Mouse (Mus musculus) MEL (cell line): ENCODE measurements around the gene Dmpk. TPM values are rescaled to one million over a fixed set of nuclear protein-coding genes. Genes with fewer than 3 reads are reported as not detected.

Source experiments
- DNase-seq: peaks from one replicate; pipeline ENCODE4 v3.0.0; 2011; ENCODE audit warnings: low read depth, low spot score
- H3K27ac ChIP-seq: 2 replicates; pipeline ENCODE4 v1.5.1; 2012; ENCODE audit warnings: low read depth, mild to moderate bottlenecking, control low read depth, low read length, moderate library complexity; ENCODE audit not compliant: control insufficient read depth
- H3K27me3 ChIP-seq, 2 experiments: fragments of 150-350 bp in 1 of 2; sonication (generic) in 1 of 2; 2 replicates each; pipeline ENCODE4 v1.6.1; 2012; ENCODE audit warnings: low read length in 2 of 2, mild to moderate bottlenecking in 2 of 2, improper control_type of control experiment in 1 of 2, moderate library complexity in 1 of 2; ENCODE audit not compliant: insufficient read depth in 2 of 2, control insufficient read depth in 1 of 2
- H3K36me3 ChIP-seq, 2 experiments: 2 replicates each; pipeline ENCODE4 v1.6.1; 2012 to 2014; ENCODE audit warnings: low read length in 2 of 2, improper control_type of control experiment in 1 of 2, inconsistent platforms in 1 of 2, mild to moderate bottlenecking in 1 of 2; ENCODE audit not compliant: insufficient read depth in 2 of 2, control insufficient read depth in 1 of 2
- H3K4me1 ChIP-seq, 2 experiments: fragments of 150-350 bp in 1 of 2; sonication (generic) in 1 of 2; 2 replicates each; pipeline ENCODE4 v1.6.1; 2012; ENCODE audit warnings: low read length in 2 of 2, improper control_type of control experiment in 1 of 2, mild to moderate bottlenecking in 1 of 2; ENCODE audit not compliant: insufficient read depth in 2 of 2, control insufficient read depth in 1 of 2
- H3K4me3 ChIP-seq, 2 experiments: fragments of 150-350 bp in 1 of 2; sonication (generic) in 1 of 2; 2 replicates each; pipeline ENCODE4 v1.5.1; 2012; ENCODE audit warnings: low read depth in 2 of 2, low read length in 2 of 2, mild to moderate bottlenecking in 2 of 2, moderate library complexity in 2 of 2, control low read depth in 1 of 2, improper control_type of control experiment in 1 of 2; ENCODE audit not compliant: control insufficient read depth in 1 of 2, insufficient read depth in 1 of 2
- H3K79me2 ChIP-seq: 2 replicates; pipeline ENCODE4 v1.6.1; 2012; ENCODE audit warnings: mild to moderate bottlenecking, low read length, moderate library complexity; ENCODE audit not compliant: control insufficient read depth, poor library complexity, insufficient read depth
- H3K9ac ChIP-seq: 2 replicates; pipeline ENCODE4 v1.6.1; 2012; ENCODE audit warnings: low read depth, mild to moderate bottlenecking, control low read depth, low read length, moderate library complexity; ENCODE audit not compliant: control insufficient read depth, poor library complexity, severe bottlenecking
- H3K9me3 ChIP-seq: fragments of 150-350 bp; sonication (generic); replicated peaks from 2 replicates; pipeline ENCODE4 v1.6.1; 2012; ENCODE audit warnings: mild to moderate bottlenecking, low read length, improper control_type of control experiment, moderate library complexity; ENCODE audit not compliant: insufficient read depth
- BHLHE40 ChIP-seq: IDR thresholded peaks from 2 replicates; pipeline ENCODE4 v1.6.1; 2012; ENCODE audit warnings: low read depth, mild to moderate bottlenecking, inconsistent platforms, low read length, improper control_type of control experiment, borderline replicate concordance
- CHD1 ChIP-seq: IDR thresholded peaks from 2 replicates; pipeline ENCODE4 v1.6.1; 2012; ENCODE audit warnings: low read depth, mild to moderate bottlenecking, inconsistent platforms, low read length, improper control_type of control experiment
- CHD2 ChIP-seq: IDR thresholded peaks from 2 replicates; pipeline ENCODE4 v1.6.1; 2011; ENCODE audit warnings: low read length, improper control_type of control experiment
- CTCF ChIP-seq, 3 experiments: IDR thresholded peaks in 2 of 3; conservative IDR thresholded peaks in 1 of 3; 2 replicates each; pipeline ENCODE4 v1.5.1; 2011 to 2012; ENCODE audit warnings: low read length in 3 of 3, low read depth in 2 of 3, mild to moderate bottlenecking in 2 of 3, improper control_type of control experiment in 1 of 3, inconsistent platforms in 1 of 3, mixed read lengths in 1 of 3, moderate library complexity in 1 of 3; ENCODE audit not compliant: control insufficient read depth in 1 of 3, insufficient read depth in 1 of 3, poor library complexity in 1 of 3, severe bottlenecking in 1 of 3
- E2F4 ChIP-seq: IDR thresholded peaks from 2 replicates; pipeline ENCODE4 v1.6.1; 2011; ENCODE audit warnings: low read depth, low read length, improper control_type of control experiment, borderline replicate concordance
- ELF1 ChIP-seq: IDR thresholded peaks from 2 replicates; pipeline ENCODE4 v1.6.1; 2014; ENCODE audit warnings: low read depth, mild to moderate bottlenecking, inconsistent platforms, low read length, improper control_type of control experiment, moderate library complexity
- GABPA ChIP-seq: IDR thresholded peaks from 2 replicates; pipeline ENCODE4 v1.6.1; 2012; ENCODE audit warnings: low read depth, mild to moderate bottlenecking, inconsistent platforms, low read length, improper control_type of control experiment, moderate library complexity
- GATA1 ChIP-seq: IDR thresholded peaks from 2 replicates; pipeline ENCODE4 v1.6.1; 2011; ENCODE audit warnings: low read depth, low read length, improper control_type of control experiment
- HCFC1 ChIP-seq: IDR thresholded peaks from 2 replicates; pipeline ENCODE4 v1.6.1; 2012; ENCODE audit warnings: low read depth, mild to moderate bottlenecking, inconsistent platforms, low read length, improper control_type of control experiment, moderate library complexity
- JUND ChIP-seq: IDR thresholded peaks from 2 replicates; pipeline ENCODE4 v1.6.1; 2011; ENCODE audit warnings: low read depth, mild to moderate bottlenecking, improper control_type of control experiment, low read length
- MAZ ChIP-seq: IDR thresholded peaks from 2 replicates; pipeline ENCODE4 v1.6.1; 2012; ENCODE audit warnings: low read depth, mild to moderate bottlenecking, inconsistent platforms, low read length, improper control_type of control experiment
- MXI1 ChIP-seq: IDR thresholded peaks from 2 replicates; pipeline ENCODE4 v1.6.1; 2011; ENCODE audit warnings: mild to moderate bottlenecking, low read depth, low read length, improper control_type of control experiment
- NRF1 ChIP-seq: IDR thresholded peaks from 2 replicates; pipeline ENCODE4 v1.6.1; 2014; ENCODE audit warnings: low read depth, mild to moderate bottlenecking, inconsistent platforms, low read length, improper control_type of control experiment, moderate library complexity; ENCODE audit not compliant: poor library complexity, insufficient read depth, severe bottlenecking
- POLR2AphosphoS2 ChIP-seq: IDR thresholded peaks from 2 replicates; pipeline ENCODE4 v1.6.1; 2011; ENCODE audit warnings: low read length, improper control_type of control experiment
- RAD21 ChIP-seq: IDR thresholded peaks from 2 replicates; pipeline ENCODE4 v1.6.1; 2011; ENCODE audit warnings: mild to moderate bottlenecking, low read depth, low read length, improper control_type of control experiment
- RCOR1 ChIP-seq: IDR thresholded peaks from 2 replicates; pipeline ENCODE4 v1.6.1; 2012; ENCODE audit warnings: low read depth, mild to moderate bottlenecking, inconsistent platforms, low read length, improper control_type of control experiment
- SIN3A ChIP-seq: IDR thresholded peaks from 2 replicates; pipeline ENCODE4 v1.6.1; 2012; ENCODE audit warnings: low read length, improper control_type of control experiment, inconsistent platforms
- SMC3 ChIP-seq: IDR thresholded peaks from 2 replicates; pipeline ENCODE4 v1.6.1; 2011; ENCODE audit warnings: low read depth, low read length, improper control_type of control experiment
- UBTF ChIP-seq: IDR thresholded peaks from 2 replicates; pipeline ENCODE4 v1.6.1; 2012; ENCODE audit warnings: low read depth, mild to moderate bottlenecking, inconsistent platforms, low read length, improper control_type of control experiment, moderate library complexity, borderline replicate concordance; ENCODE audit not compliant: insufficient read depth
- USF1 ChIP-seq: IDR thresholded peaks from 2 replicates; pipeline ENCODE4 v1.6.1; 2014; ENCODE audit warnings: low read depth, mild to moderate bottlenecking, inconsistent platforms, low read length, improper control_type of control experiment, moderate library complexity
- polyA plus RNA-seq, 2 experiments: library from polyadenylated mRNA; stranded (reverse) in 1 of 2; unstranded in 1 of 2; fragments of >175 nt in 1 of 2; fragments of >200 nt in 1 of 2; gene quantifications; 2 replicates each; pipeline versions ENCODE4 v1.2.1 to v1.2.4; 2012; ENCODE audit warnings: low replicate concordance in 2 of 2, low read depth in 1 of 2; ENCODE audit not compliant: insufficient read length in 2 of 2, insufficient read depth in 1 of 2, missing spikeins in 1 of 2
- total RNA-seq: library from RNA; depleted of rRNA; stranded (reverse); fragments of 300-350 nt; gene quantifications from 2 replicates; pipeline ENCODE4 v1.2.3, GENCODE M21; 2012

The Dmpk gene
- total and polyA plus RNA-seq, 3 experiments, result 5.4 to 29.3 TPM; not detected in 1

DNA sequence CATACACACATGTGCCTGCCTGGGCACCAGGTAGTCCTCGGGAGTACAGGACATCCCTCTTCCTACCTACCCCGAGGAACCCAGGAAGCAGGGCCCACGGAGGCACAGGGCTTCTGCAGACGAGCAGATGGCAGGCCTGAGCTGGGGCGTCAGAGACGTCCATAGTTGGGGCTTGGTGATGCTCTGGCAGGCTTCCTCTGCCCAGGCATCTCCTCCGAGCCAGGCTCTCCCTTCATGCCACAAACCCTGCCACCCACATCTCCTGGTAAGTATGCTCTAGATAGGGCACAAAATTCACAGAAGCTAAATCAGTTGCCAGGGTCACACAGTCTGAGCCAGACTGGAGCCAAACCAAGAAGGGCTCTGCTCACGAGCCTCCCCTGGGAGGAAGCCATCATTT is 33.5 kb upstream of the Dmpk start:
- H3K9ac ChIP-seq, result no peak overlapping the region
- H3K36me3 ChIP-seq, result no peaks in the 10 kb centered on the region; a peak in 1 of 4 replicates
- H3K4me1 ChIP-seq, result no peaks in the 10 kb centered on the region
- no peak for TF ChIP-seq JUND
- TF ChIP-seq MAZ, result no peak
- TF ChIP-seq SMC3, result no peak
- no peak for TF ChIP-seq NRF1
- TF ChIP-seq RAD21, result no peak
- no peak for TF ChIP-seq RCOR1
- TF ChIP-seq ELF1, result no peak
- no peak for TF ChIP-seq MXI1
- TF ChIP-seq SIN3A, result no peak
- no peak for TF ChIP-seq GATA1
- TF ChIP-seq E2F4, result no peak
- no peak for TF ChIP-seq BHLHE40
- no peak for TF ChIP-seq UBTF
- no peak for TF ChIP-seq GABPA
- no peak for TF ChIP-seq CTCF (IDR thresholded peaks at IDR 0.05 in 2 of 3, conservative IDR thresholded peaks at IDR 0.05 in 1 of 3; ENCODE audit: control insufficient read depth in 1 of 3, insufficient read depth in 1 of 3, low read depth in 2 of 3, low read length in 3 of 3, poor library complexity in 1 of 3, severe bottlenecking in 1 of 3)
- no peak for TF ChIP-seq HCFC1
- TF ChIP-seq CHD1, result no peak
- no peak for TF ChIP-seq USF1
- TF ChIP-seq CHD2, result no peak
- H3K27me3 ChIP-seq, result no peaks in the 10 kb centered on the region
- DNase-seq, result no peak
- no peak overlapping the region for H3K4me3 ChIP-seq
- H3K27ac ChIP-seq, result no peak overlapping the region
- H3K79me2 ChIP-seq, result no peaks in the 10 kb centered on the region
- H3K9me3 ChIP-seq, result no peaks in the 10 kb centered on the region

DNA sequence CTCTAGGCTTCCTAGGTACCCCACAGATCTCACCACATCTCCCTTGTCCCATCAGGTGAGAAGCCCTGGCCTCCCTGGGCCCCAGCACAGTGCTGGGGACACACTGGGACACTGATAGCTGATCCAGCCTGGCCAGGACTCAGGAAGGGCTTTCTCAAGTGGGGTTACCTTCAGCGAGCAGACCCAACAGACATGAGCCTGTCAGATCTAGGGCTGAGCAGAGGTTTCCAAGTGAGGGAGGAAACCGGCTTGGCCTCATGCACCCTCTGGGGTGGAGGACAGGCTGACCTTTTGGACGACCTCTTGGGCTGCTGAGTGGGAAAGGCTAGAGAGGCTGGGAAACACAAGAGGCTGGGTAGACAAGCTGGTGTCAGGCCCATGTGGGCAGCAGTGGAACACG is 32.5 kb upstream of the Dmpk start:
- Histone ChIP-seq H3K4me1 (no peaks in the 10 kb centered on the region), H3K9me3 (no peaks in the 10 kb centered on the region), H3K79me2 (no peaks in the 10 kb centered on the region), H3K4me3 (no peak overlapping the region), H3K27me3 (no peaks in the 10 kb centered on the region), H3K9ac (no peak overlapping the region), H3K36me3 (no peaks in the 10 kb centered on the region; a peak in 1 of 4 replicates), H3K27ac (no peak overlapping the region)
- DNase-seq, result no peak
- TF ChIP-seq POLR2AphosphoS2 (peak; percentile 18; the same call in 1 of the 2 replicates), CHD1 (no peak)
